Mouse (Mus musculus) liver, embryonic 16.5 days (tissue): ENCODE data around the gene Gys1. TPM values are rescaled to one million over a fixed set of nuclear protein-coding genes. Genes with fewer than 3 reads are reported as not detected.
"Not testable (repeated sequence)": the region's sequence is repeated elsewhere in the genome, so short reads cannot be mapped to it uniquely, and the experiment has no call there.

ENCODE experiments used
- ATAC-seq: fragments of 200-750 bp; cut with Nextera tagmentation; 2 replicates; pipeline ENCODE4 v1.8.0; 2017; ENCODE audit warnings: low read depth, mild to moderate bottlenecking, moderate number of reproducible peaks, moderate library complexity
- H3K27ac ChIP-seq: fragments of 300-500 bp; sonication (generic); 2 replicates; pipeline ENCODE4 v1.5.1; 2014; ENCODE audit warnings: mild to moderate bottlenecking, low read length
- H3K27me3 ChIP-seq: fragments of 300-500 bp; sonication (generic); 2 replicates; pipeline ENCODE4 v1.6.1; 2014; ENCODE audit warnings: low read depth, low read length, mixed read lengths; ENCODE audit not compliant: control insufficient read depth, insufficient read depth
- H3K36me3 ChIP-seq: fragments of 300-500 bp; sonication (generic); 2 replicates; pipeline ENCODE4 v1.6.1; 2014; ENCODE audit warnings: mild to moderate bottlenecking; ENCODE audit not compliant: control insufficient read depth, insufficient read depth
- H3K4me1 ChIP-seq: fragments of 300-500 bp; sonication (generic); 2 replicates; pipeline ENCODE4 v1.6.1; 2014; ENCODE audit warnings: low read depth, low read length, mixed read lengths; ENCODE audit not compliant: control insufficient read depth
- H3K4me2 ChIP-seq: fragments of 300-500 bp; sonication (generic); 2 replicates; pipeline ENCODE4 v1.6.1; 2014; ENCODE audit warnings: low read depth, low read length, mixed read lengths
- H3K4me3 ChIP-seq: fragments of 300-500 bp; sonication (generic); 2 replicates; pipeline ENCODE4 v1.5.1; 2014; ENCODE audit warnings: low read depth, mild to moderate bottlenecking, low read length
- H3K9ac ChIP-seq: fragments of 300-500 bp; sonication (generic); 2 replicates; pipeline ENCODE4 v1.6.1; 2014; ENCODE audit warnings: low read depth, low read length
- H3K9me3 ChIP-seq: fragments of 300-500 bp; sonication (generic); replicated peaks from 2 replicates; pipeline ENCODE4 v1.6.1; 2016; ENCODE audit warnings: low read length; ENCODE audit not compliant: control insufficient read depth
- WGBS: fragments of 180-500 bp; shearing (Covaris S2); extraction: QIAGEN DNeasy Blood & Tissue Kit; methylation state at CpG from one replicate; pipeline ENCODE4 v1.1.7; 2014; ENCODE audit not compliant: insufficient replicate concordance; 5-methylcytosine and 5-hydroxymethylcytosine counted together
- polyA plus RNA-seq: library from polyadenylated mRNA; unstranded; fragments of >200 nt; fragmentation: Nextera tagmentation; extraction: Ambion mirVana; gene quantifications from 2 replicates; pipeline ENCODE4 v1.2.1, GENCODE M21; 2015

Gys1 gene
- 7.6 and 8.9 TPM in 2 replicates for polyA plus RNA-seq

DNA sequence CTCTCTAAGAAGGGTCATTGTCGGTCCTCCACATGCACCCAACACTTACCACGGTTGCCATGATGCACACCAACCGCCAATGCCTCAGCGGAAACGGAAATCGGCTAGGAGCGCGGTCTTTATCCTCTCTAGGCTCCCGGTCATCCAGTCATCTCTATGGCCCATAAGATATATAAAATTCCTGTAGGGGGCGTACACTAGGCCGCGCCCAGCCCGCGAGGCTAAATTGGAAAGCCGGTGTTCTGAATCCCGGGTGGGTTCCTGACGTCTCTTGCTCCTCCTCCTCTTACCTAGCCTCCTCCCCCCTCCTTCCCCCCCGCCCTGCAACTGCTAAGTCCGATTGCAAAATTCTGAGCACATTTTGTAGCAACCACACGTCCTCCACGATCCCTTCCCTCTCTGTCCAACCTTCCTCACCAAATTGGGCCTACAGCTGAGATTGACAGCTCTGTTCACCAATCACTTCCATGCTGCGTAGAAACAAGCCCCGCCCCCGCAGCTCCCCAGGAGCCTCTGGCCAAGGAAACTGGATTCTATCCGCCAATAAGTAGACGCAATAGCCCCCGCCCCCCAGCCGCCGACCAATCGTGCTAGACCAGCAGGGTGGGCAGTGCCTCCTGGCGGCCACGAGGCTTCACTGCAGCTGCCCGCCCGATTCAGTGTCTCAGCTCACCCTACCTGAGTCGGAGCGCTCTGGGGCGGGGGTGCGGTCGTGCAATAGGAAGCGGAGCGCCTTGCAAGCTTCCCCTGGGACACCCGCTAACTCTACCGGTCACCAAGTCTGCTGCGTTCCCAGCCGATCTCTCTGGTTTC, at the start of gene Gys1:
Gene Gys1 (plus strand): TSS at position 642 of the 813 bp plus-strand sequence.
- ATAC-seq: peak; percentile 96
- H3K4me3 ChIP-seq: peak within 1 kb of the TSS; percentile 83
- WGBS: under 1% methylated on average over 45 of the region's 45 CpGs

DNA sequence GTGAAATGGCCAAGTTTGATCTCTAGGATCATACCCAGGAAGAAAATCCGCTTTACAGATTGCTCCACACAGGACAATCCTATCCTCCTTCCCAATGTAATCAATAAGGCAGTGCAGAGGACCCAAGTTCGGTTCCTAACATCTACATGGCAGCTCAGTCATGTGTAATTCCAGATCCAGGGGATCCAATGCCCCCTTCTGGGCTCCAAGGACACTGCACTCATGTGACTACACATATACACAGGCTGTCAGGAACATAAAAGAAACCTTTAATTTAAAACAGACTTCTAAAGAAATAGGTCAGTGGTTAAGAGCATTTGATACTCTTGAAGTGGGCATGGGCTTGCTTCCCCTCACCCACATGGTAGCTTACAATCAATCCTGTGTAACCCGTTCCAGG, 48.6 kb upstream of the Gys1 start:
- Histone ChIP-seq H3K9ac (no peak overlapping the region), H3K27ac (no peak overlapping the region), H3K27me3 (no peaks in the 10 kb centered on the region), H3K4me3 (no peak overlapping the region), H3K4me1 (no peaks in the 10 kb centered on the region), H3K4me2 (no peak overlapping the region), H3K36me3 (peaks cover 82% of the 10 kb centered on the region), H3K9me3 (no peaks in the 10 kb centered on the region)
- WGBS: 91% methylated on average over 3 of the region's 3 CpGs
- no peak for ATAC-seq

More for the DNA sequence above, at the start of gene Gys1:
- H3K4me1 ChIP-seq: peaks cover 28% of the 10 kb centered on the region
- H3K4me2 ChIP-seq: peak within 1 kb of the TSS; percentile 86
- H3K27ac ChIP-seq: peak within 1 kb of the TSS; percentile 86
- peak within 1 kb of the TSS; percentile 81 for H3K9ac ChIP-seq
- no peaks in the 10 kb centered on the region for H3K27me3 ChIP-seq
- no peaks in the 10 kb centered on the region; the same call in 1 of the 2 replicates for H3K36me3 ChIP-seq
- H3K9me3 ChIP-seq: no peaks in the 10 kb centered on the region

DNA sequence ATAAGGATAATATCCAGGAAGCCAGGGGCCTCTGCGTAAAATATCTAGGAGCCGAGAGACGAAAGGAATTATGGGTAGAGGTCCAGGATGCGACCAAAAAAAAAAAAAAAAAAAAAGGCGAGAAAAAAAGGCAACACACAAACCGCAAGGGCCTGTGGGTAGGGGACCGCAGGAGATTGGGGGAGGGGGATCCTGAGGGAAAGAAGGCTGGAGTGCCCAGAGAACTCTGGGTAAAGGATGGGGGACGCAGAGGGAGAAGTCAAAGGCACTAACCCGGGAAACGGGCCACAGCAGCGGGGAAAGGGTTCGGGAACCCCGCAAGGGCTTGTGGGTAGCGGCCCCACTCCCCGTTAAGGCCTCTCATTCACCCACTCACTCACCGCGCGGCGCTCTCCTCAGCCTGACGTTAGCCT, 39.5 kb upstream of the Gys1 start:
- Histone ChIP-seq H3K9ac (peak overlapping the region; percentile 94), H3K4me1 (peaks cover 18% of the 10 kb centered on the region), H3K4me2 (peak overlapping the region; percentile 84), H3K27me3 (no peaks in the 10 kb centered on the region), H3K36me3 (peaks cover 28% of the 10 kb centered on the region), H3K9me3 (no peaks in the 10 kb centered on the region), H3K27ac (peak overlapping the region; percentile 94), H3K4me3 (peak overlapping the region; percentile 86)
- peak; percentile 69 for ATAC-seq
- under 1% methylated on average over 19 of the region's 20 CpGs for WGBS

DNA sequence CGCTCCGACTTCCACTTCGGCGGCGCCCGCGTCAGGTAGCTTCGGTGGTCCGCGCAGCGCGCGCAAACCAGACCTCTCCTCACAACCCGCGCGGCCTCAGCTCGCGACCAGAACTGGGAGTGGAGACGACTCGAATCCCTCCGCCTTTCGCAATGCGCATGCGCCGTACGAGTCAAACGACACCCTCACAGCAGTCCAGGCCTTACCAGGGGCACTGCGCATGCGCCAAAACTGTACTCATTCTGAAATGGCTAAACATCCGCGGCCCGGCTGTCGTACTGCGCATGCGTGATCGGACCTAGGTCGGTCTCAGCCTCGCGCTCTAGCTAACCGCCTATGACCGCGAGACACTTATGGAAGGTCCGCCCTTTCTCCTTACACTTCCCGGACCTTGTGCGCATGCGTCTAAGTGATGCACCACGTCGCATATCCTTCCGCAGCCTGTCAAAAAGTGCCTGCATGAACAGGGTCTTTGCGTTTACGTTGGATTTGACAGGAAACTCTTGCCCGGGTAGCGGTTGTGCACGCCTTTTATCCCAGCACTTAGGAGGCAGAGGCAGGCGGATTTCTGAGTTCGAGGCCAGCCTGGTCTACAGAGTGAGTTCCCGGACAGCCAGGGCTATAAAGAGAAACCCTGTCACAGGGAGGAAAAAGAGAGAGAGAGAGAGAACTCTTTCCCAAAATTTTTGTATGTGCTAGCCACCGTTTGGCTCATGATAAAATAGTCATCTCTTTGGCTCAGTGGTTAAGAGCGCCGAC, 38.9 kb upstream of the Gys1 start, which contains the start of gene Snrnp70:
Gene Snrnp70 (minus strand): TSS at position 165 of the 759 bp plus-strand sequence.
- under 1% methylated on average over 60 of the region's 60 CpGs for WGBS
- Histone ChIP-seq H3K9ac (peak within 1 kb of the TSS; percentile 94), H3K4me2 (peak within 1 kb of the TSS; percentile 86), H3K27me3 (no peaks in the 10 kb centered on the region), H3K36me3 (peaks cover 22% of the 10 kb centered on the region), H3K4me1 (peaks cover 18% of the 10 kb centered on the region), H3K9me3 (no peaks in the 10 kb centered on the region), H3K27ac (peak within 1 kb of the TSS; percentile 94), H3K4me3 (peak within 1 kb of the TSS; percentile 86)
- ATAC-seq: peak; percentile 96

DNA sequence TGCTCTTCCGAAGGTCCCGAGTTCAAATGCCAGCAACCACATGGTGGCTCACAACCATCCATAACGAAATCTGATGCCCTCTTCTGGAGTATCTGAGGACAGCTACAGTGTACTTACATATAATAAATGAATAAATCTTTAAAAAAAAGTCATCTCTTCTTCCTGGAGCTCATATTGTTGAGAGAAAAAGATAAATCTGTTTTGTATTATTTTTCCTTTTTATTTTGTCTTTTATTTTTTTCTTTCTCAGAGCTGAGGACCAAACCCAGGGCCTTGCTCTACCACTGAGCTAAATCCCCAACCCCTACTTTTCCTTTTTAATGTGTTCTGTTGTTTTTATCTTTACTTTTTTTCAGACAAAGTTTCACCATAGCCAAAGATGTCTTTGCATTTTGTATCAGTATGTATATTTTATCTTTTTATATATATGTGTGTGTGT, 38.3 kb upstream of the Gys1 start:
- not testable (repeated sequence) for H3K27me3 ChIP-seq, H3K9me3 ChIP-seq
- Histone ChIP-seq H3K4me2 (peak overlapping the region; percentile 86), H3K4me3 (peak overlapping the region; percentile 86), H3K36me3 (peaks cover 20% of the 10 kb centered on the region), H3K9ac (peak overlapping the region; percentile 71), H3K27ac (peak overlapping the region; percentile 94), H3K4me1 (peaks cover 18% of the 10 kb centered on the region)
- ATAC-seq: peak; percentile 33
- WGBS: 3% methylated on average over 3 of the region's 3 CpGs

DNA sequence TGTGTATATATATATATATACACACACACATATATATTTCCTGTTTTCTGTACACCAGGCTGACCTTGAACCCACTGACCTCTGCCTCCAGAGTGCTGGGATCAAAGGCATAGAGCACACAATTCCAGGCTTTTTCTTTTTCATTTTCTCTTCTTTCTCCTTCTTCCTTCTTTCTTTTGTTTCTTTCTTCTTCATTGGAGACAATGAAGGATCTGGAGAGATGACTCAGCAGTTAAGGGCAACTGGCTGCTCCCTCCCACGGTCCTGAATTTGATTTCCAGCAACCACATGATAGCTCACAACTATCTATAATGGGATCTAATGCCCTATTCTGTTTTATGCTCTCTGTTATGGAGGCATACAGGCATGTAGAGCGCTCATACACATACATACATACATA, 37.9 kb upstream of the Gys1 start:
- WGBS: 53% methylated on average over 2 of the region's 2 CpGs
- H3K27me3 ChIP-seq: 0 out of 2 replicates have a peak, but pooled peaks cover 2% of the 10 kb centered on the region
- H3K36me3 ChIP-seq: peaks cover 17% of the 10 kb centered on the region
- H3K4me3 ChIP-seq: no peak overlapping the region
- H3K27ac ChIP-seq: no peak overlapping the region
- no peaks in the 10 kb centered on the region for H3K9me3 ChIP-seq
- no peak overlapping the region for H3K9ac ChIP-seq
- no peak overlapping the region for H3K4me2 ChIP-seq
- ATAC-seq: no peak
- H3K4me1 ChIP-seq: peaks cover 18% of the 10 kb centered on the region

DNA sequence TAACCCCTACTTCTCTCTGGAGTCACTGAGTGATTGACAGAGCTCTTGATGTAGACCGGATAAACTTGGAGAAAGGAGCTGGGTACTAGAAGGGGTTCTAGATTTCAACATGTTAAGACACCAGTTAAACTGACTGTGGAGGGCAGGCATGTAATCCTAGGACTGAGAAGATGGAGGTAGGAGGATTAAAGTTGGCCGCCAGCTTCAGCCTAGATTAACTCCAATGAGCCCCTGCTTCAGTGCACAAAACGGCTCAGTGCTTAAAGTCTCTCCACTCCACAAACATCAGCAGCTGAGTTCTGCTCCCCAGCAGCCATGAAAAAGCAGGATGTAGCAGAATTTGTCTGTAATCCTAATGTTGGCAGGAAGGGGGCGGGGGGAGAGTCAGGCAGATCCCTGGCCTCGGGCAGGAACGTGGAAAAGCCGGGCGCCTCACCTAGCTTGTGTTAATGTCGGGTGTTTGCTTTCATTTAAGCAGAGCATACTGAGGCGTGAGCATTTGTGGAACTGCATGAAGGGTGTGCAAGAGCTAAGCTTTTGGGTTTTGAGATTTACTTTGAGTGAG, 33.0 kb upstream of the Gys1 start:
- Histone ChIP-seq H3K9me3 (no peaks in the 10 kb centered on the region), H3K36me3 (no peaks in the 10 kb centered on the region), H3K9ac (no peak overlapping the region), H3K4me2 (no peak overlapping the region), H3K27ac (no peak overlapping the region), H3K27me3 (peaks cover 18% of the 10 kb centered on the region), H3K4me1 (peaks cover 6% of the 10 kb centered on the region), H3K4me3 (no peak overlapping the region)
- WGBS: 68% methylated on average over 10 of the region's 10 CpGs
- ATAC-seq: no peak

DNA sequence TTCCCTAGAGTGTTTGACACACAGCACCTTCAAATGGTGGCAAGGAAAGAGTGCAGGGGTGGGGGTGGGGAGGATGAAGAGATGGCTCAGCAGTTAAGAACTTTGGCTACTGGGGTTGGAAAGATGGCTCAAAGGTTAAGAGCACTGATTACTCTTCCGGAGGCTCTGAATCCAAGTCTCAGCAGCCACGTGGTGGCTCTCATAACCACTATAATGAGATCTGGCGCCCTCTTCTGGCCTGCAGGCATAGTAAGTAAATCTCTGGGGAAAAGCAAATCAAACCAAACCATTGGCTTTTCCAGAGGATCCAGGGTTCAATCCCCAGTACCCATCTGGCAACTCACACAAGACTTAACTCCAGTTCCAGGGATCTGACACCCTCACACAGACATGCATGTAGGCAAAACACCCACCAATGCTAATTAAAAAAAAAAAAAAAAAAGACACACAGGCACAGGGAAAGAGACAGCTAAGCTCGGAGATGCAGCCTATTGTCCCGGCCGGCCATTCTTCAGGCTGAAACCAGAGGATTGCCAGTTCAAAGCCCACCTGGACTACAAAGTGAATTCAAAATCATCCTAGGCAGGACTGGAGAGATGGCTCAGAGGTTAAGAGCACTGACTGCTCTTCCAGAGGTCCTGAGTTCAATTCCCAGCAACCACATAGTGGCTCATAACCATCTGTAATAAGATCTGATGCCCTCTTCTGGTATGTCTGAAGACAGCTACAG, 30.9 kb upstream of the Gys1 start:
- peaks cover 39% of the 10 kb centered on the region for H3K27me3 ChIP-seq
- WGBS: 31% methylated on average over 6 of the region's 6 CpGs

More for the DNA sequence above, 30.9 kb upstream of the Gys1 start:
- no peaks in the 10 kb centered on the region for H3K9me3 ChIP-seq
- H3K4me1 ChIP-seq: peaks cover 3% of the 10 kb centered on the region
- H3K27ac ChIP-seq: no peak overlapping the region
- no peak for ATAC-seq
- H3K4me2 ChIP-seq: no peak overlapping the region
- H3K36me3 ChIP-seq: no peaks in the 10 kb centered on the region
- H3K4me3 ChIP-seq: no peak overlapping the region
- no peak overlapping the region for H3K9ac ChIP-seq
